Mouse (Mus musculus) heart, postnatal 0 days (tissue): Measurements from ENCODE around the gene Cdc14a.

Source experiments
- CTCF ChIP-seq: IDR thresholded peaks from 2 replicates; pipeline ENCODE4 v1.5.1; 2016; ENCODE audit warnings: antibody characterized with exemption, control low read depth, low read depth
- EP300 ChIP-seq: IDR thresholded peaks from 2 replicates; pipeline ENCODE4 v1.6.1; 2016; ENCODE audit warnings: antibody characterized with exemption, low read depth

DNA sequence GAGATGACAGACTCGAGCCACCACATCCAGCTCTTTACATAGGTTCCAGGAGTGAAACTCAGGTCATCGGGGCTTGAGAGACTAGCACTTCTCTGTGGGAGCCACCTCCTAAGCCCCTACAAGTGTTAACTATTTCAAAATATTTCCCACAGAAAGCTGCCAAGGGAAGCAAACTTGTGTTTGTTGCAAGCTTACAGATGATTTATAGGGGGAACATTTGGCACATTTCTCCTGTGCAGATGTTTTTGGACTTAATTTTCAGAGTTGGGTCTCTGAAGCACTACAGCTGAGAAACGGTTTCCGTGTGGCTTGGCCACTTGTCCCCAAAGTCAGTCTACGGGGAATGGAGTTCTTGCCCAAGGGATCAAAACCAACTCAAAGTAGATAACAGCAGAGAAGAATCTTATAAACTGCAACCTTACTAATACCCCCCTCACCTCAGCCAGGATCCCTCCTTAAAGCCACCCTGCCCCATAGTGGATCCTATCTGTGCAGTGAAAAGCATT lies 28.9 kb downstream of the Cdc14a start:
- no peak for TF ChIP-seq CTCF
- no peak for TF ChIP-seq EP300
